Mouse (Mus musculus) adrenal gland, postnatal 0 days (tissue): ENCODE data around the gene Olfr1393. TPM values are rescaled to one million over a fixed set of nuclear protein-coding genes. Genes with fewer than 3 reads are reported as not detected.

ENCODE experiments used
- polyA plus RNA-seq: library from polyadenylated mRNA; unstranded; fragments of >200 nt; fragmentation: Nextera tagmentation; extraction: Ambion mirVana; gene quantifications from 2 replicates; pipeline ENCODE4 v1.2.1, GENCODE M21; 2015

Olfr1393 gene
- polyA plus RNA-seq: 0.13 TPM in 1 of 2 replicates, not detected in the other

DNA sequence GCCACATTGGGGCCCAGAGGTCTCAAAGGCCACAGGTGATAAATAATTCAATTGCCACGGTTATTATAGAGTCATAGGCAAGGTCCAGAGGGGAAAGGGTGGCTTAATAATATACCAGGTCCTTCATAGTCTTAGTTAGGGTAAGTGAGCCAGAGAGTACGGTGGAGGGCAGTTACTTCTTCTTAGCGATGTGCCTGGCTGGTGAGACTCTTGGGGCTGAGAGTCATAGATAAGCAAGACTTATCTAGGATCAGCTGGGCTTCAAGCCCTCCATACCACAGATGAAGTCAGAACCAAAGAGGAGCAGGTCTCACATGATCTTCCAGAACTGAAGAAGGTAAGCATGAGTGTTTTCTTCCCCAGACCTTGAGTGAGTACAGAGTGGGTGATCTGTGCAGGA, at the start of gene Olfr1393:
Gene Olfr1393 (plus strand): TSS at position 83 of the 400 bp plus-strand sequence.

DNA sequence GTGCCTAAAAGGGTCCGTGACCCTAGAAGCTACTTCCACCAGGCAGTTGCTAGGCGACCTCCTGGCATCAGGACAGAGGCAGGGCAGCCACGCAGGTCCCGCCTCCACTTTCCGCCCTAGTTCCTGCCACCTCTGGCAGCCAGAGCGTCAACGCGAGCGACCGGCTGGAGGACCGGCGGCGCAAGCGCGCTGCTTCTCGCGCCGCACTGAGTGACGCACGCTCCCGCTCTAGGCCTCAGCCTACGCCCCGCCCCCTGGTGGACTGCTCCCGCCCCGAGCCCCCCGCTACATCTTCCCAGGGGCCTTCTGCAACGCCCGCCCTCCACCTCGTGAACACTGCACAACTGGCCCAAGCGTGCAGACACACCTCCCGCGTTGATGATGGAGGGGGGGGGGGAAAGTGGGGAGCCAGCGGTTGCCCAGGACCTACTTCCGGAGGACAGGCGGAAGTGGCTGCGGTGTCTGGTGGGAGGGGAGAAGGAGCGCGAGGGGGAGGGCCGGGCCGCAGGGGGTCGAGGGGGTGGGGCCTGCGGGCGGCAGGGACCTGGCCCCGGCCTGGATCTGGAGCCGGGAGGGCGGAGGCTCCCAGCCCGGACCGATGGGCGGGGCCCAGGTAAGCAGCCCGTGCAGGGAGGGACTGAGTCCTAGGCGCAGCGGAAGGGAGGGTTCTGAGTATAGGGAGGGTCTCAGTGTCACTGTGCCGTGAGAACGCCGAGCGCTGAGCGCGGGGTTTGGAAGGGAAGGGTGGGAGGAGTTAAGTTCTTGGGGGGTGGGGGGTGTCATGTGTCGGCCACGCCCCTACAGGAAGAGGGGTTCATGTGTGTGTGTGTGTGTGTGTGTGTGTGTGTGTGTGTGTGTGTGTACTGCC, 34.1 kb upstream of the Olfr1393 start, which contains the start of gene Mgat1:
Gene Mgat1 (plus strand): TSS at position 465 of the 868 bp plus-strand sequence.

GRCm38 (mm10) chr11:49284982-49285381, 6.9 kb downstream of the Olfr1393 start, which contains the start of gene Olfr1392:
TSS of gene Olfr1392 (plus strand) at chr11:49285282.

GRCm38 (mm10) chr11:49304441-49304840, 26.3 kb downstream of the Olfr1393 start, which contains the start of gene Olfr10:
TSS of gene Olfr10 (plus strand) at chr11:49304741.

DNA sequence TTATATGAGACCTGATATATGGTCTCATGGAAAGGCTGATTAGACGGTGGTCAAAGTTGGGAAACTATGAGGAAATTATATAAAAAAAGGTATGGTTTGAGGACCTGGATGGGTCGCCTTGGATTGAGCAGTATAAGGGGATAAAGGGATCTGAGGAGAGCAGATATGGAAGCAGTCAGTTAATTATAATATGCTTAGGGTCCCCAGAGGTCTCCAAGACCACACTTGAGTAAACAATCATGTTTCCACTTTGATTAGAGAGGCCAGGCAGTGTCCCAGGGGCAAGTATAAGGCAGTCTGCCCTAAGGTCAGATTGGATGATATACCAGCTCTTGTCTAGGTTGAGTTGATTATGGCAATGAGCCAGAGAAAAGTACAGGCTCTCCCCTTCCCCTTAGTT, 44.3 kb downstream of the Olfr1393 start, which contains the start of gene Olfr1391:
Gene Olfr1391 (plus strand): TSS at position 301 of the 400 bp plus-strand sequence.

Other genes starting within 250 kb of the Olfr1393 start
- 0.85 and 1.5 TPM in 2 replicates for gene 9930111J21Rik2, start 227.1 kb upstream of the Olfr1393 start, polyA plus RNA-seq
- gene Tgtp2, start 214.1 kb upstream of the Olfr1393 start, polyA plus RNA-seq: 2.5 and 3.0 TPM in 2 replicates
- gene Ifi47, start 201.7 kb upstream of the Olfr1393 start, polyA plus RNA-seq: 8.3 and 10.9 TPM in 2 replicates
- gene Olfr1396, start 163.4 kb upstream of the Olfr1393 start, polyA plus RNA-seq: 0.08 TPM in 1 of 2 replicates, not detected in the other
- not detected in 2 replicates for gene Olfr1395, start 136.0 kb upstream of the Olfr1393 start, polyA plus RNA-seq
- gene Olfr1394, start 123.9 kb upstream of the Olfr1393 start, polyA plus RNA-seq: not detected in 2 replicates
- 1.8 and 5.9 TPM in 2 replicates for gene Btnl9, start 91.1 kb upstream of the Olfr1393 start, polyA plus RNA-seq
- 13.7 and 19.6 TPM in 2 replicates for gene Zfp62, start 75.0 kb upstream of the Olfr1393 start, polyA plus RNA-seq
- gene Mgat1, start 34.1 kb upstream of the Olfr1393 start, polyA plus RNA-seq: 46.9 and 73.3 TPM in 2 replicates
- gene Olfr1392, start 7.0 kb downstream of the Olfr1393 start, polyA plus RNA-seq: 0.04 TPM in 1 of 2 replicates, not detected in the other
- not detected in 2 replicates for gene Olfr10, start 26.4 kb downstream of the Olfr1393 start, polyA plus RNA-seq
- gene Olfr1391, start 44.4 kb downstream of the Olfr1393 start, polyA plus RNA-seq: not detected in 2 replicates
- gene Olfr1390, start 56.9 kb downstream of the Olfr1393 start, polyA plus RNA-seq: not detected in 2 replicates
- gene Olfr1389, start 144.8 kb downstream of the Olfr1393 start, polyA plus RNA-seq: not detected in 2 replicates
- gene Olfr1388, start 158.3 kb downstream of the Olfr1393 start, polyA plus RNA-seq: not detected in 2 replicates
- gene Olfr1387, start 177.0 kb downstream of the Olfr1393 start, polyA plus RNA-seq: not detected in 2 replicates
- gene Olfr1386, start 186.7 kb downstream of the Olfr1393 start, polyA plus RNA-seq: not detected in 2 replicates
- not detected in 2 replicates for gene Olfr1385, start 210.8 kb downstream of the Olfr1393 start, polyA plus RNA-seq
- not detected in 2 replicates for gene Olfr1384, start 228.4 kb downstream of the Olfr1393 start, polyA plus RNA-seq
- gene Olfr1383, start 241.3 kb downstream of the Olfr1393 start, polyA plus RNA-seq: not detected in 2 replicates
- gene Olfr1382, start 249.9 kb downstream of the Olfr1393 start, polyA plus RNA-seq: not detected in 2 replicates